In the genomic region with DNA sequence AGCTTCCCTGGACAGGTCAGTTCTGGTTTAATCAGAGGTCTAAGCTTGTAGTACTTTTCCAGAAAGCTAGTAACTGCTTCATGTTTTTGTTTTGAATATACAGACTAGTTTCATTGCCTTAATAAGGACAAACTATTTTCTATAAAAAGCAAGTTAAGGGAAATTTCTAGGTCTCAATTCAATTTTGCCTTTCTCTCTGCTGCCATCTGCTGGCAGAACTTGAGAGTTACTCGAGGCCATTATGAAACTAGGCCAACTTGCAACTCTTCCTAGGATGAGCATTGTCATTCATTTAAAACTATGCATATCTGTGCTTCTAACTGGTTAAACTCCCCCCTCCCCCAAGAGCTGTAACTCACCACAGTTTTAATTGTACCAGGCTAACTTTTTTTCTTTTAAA, we compare ENCODE assay signal across 9 mouse cellular contexts. TPM values are rescaled to one million over a fixed set of nuclear protein-coding genes. Genes with fewer than 3 reads are reported as not detected.
DNase-seq lines count a peak whose midpoint lies in the region; ATAC-seq lines count a peak whose summit lies in the region.
"Had no signal": no experiment of that assay in that cellular context is flagged by ENCODE, and none has a peak within 500 bp of the region (broad histone marks: within the 10 kb centered on the region; RNA-seq: fewer than 3 reads in every experiment).

No protein-coding gene starts in this region.

- no peaks in the 10 kb centered on the region for H3K27me3 ChIP-seq in kidney, embryonic 16.5 days (ENCODE audit: insufficient read depth, low read length)

- no peak overlapping the region for H3K4me3 ChIP-seq in kidney, embryonic 16.5 days (ENCODE audit: low read length)
- H3K4me3 ChIP-seq: erythroblast, embryonic 14.5 days had no signal

- H3K4me1 ChIP-seq in kidney, embryonic 16.5 days (ENCODE audit: insufficient read depth, low read length), result no peaks in the 10 kb centered on the region

- 0% methylated on average over 1 of the region's 1 CpGs for WGBS in kidney, embryonic 16.5 days

- H3K27ac ChIP-seq in kidney, embryonic 16.5 days (ENCODE audit: low read length), result no peak overlapping the region

- intact Hi-C loops in left cerebral cortex, postnatal 25 days (cut with DNase I), result no loop called here

- no peak for ATAC-seq in kidney, embryonic 16.5 days (ENCODE audit: low FRiP score, low TSS enrichment)
- no peak for ATAC-seq in monocyte, adult 5-6 weeks (replicated peaks; ENCODE audit: insufficient number of reproducible peaks, low FRiP score, low TSS enrichment, poor library complexity, severe bottlenecking)

- H3K9me3 ChIP-seq in kidney, embryonic 16.5 days (ENCODE audit: low read length), result no peaks in the 10 kb centered on the region

- H3K4me2 ChIP-seq in kidney, embryonic 16.5 days (replicated peaks; ENCODE audit: low read depth, low read length), result no peak overlapping the region

- DNase-seq in kidney, adult 11 months, result peak; percentile 9
- DNase-seq in Muller cell, postnatal 12 days (ENCODE audit: inconsistent ontology term), result peak; percentile 44
- peak; percentile 59 to 65 for DNase-seq in cerebellum, adult 18-20 months
- DNase-seq in heart, postnatal 4 days, result peak; percentile 72
- peak; percentile 74 to 75 for DNase-seq in left cerebral cortex, postnatal 25 days (ENCODE audit: low spot score in 2 of 2)
- DNase-seq in retina, postnatal 7 days (ENCODE audit: low read depth, low spot score), result peak; percentile 66

- peaks cover 15% of the 10 kb centered on the region; the same call in 1 of the 2 replicates for H3K36me3 ChIP-seq in kidney, embryonic 16.5 days (ENCODE audit: insufficient read depth, low read length)

- H3K9ac ChIP-seq in kidney, embryonic 16.5 days (replicated peaks; ENCODE audit: low read length), result no peak overlapping the region

RNA-seq across cellular contexts. Expression of a gene that starts 29.4 kb away (rescaled TPM):
- polyA plus RNA-seq in kidney, embryonic 16.5 days (2015; fragmentation: Nextera tagmentation; extraction: Ambion mirVana), result not detected in 2 replicates
- not detected for total RNA-seq in heart, postnatal 4 days (2021)
- not detected for total RNA-seq in left cerebral cortex, postnatal 25 days (2021)
- not detected in 3 replicates for total RNA-seq in monocyte, adult 5-6 weeks (2017)
- polyA plus RNA-seq: erythroblast, embryonic 14.5 days had no signal

Comparison
In these comparisons a context has a peak if more than half of its experiments do, and no peak if none do; other contexts are left out.
1. DNase-seq: peak in every context shown above with its lines; median percentile 74 in left cerebral cortex, postnatal 25 days; 72 in heart, postnatal 4 days; 66 in retina, postnatal 7 days; 62 in cerebellum, adult 18-20 months; 44 in Muller cell, postnatal 12 days; 9 in kidney, adult 11 months.